Mouse (Mus musculus) layer of hippocampus, adult 9-10 months (tissue): Measurements from ENCODE around the gene Gm37240.
"Not testable (repeated sequence)": the region's sequence is repeated elsewhere in the genome, so short reads cannot be mapped to it uniquely, and the experiment has no call there.

Experiments
- DNase-seq: peaks from one replicate; pipeline ENCODE4 v3.0.0; 2022; ENCODE audit warnings: low spot score

Gene Gm37240

DNA sequence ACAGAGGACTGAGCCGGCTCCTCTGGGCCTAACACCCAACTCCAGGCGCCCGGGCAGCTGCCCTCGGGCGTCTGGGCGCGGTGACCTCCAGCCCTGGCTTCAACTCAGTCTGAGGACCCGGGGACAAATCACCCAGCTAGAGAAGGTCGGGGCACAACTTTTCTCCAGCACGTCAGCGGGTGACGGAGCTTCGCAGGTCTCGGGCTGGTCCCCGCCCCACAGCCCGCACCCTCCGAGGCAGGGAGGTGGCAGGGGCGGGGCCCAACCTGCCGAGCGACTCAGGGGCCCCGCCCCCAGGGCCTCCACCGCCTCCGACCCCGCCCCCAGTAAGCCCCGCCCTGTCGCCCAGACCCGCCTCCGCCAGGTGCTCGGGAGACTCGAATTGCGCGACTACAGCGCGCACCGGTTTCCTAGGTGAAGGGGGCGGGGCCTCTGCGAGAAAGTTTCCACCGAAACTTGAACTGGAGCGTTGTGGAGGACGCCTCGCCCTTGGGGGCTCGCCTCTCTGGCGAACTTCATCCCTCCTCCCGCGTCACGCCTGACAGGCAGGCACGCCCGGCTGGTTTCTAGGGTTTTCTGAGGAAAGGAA, at the start of gene Gm37240, which contains the start of gene Glt28d2:
Gm37240 (minus strand) TSS at position 280 of the 589 bp plus-strand sequence.
Glt28d2 (minus strand) TSS at position 278 of the 589 bp plus-strand sequence.
- DNase-seq, result peak; percentile 5

GRCm38 (mm10) chr3:85933586-85933985, 46.3 kb upstream of the Gm37240 start:
- DNase-seq, result no peak

GRCm38 (mm10) chr3:85931859-85932258, 44.5 kb upstream of the Gm37240 start:
- DNase-seq, result no peak

- DNase-seq, result no peak
Observed at GRCm38 (mm10) chr3:85930671-85931255, 43.4 kb upstream of the Gm37240 start.

GRCm38 (mm10) chr3:85929711-85930110, 42.4 kb upstream of the Gm37240 start:
- DNase-seq, result no peak

GRCm38 (mm10) chr3:85928140-85928611, 40.9 kb upstream of the Gm37240 start:
- peak; percentile 16 for DNase-seq

- DNase-seq, result no peak
Observed at GRCm38 (mm10) chr3:85927296-85927695, 40.0 kb upstream of the Gm37240 start.

DNA sequence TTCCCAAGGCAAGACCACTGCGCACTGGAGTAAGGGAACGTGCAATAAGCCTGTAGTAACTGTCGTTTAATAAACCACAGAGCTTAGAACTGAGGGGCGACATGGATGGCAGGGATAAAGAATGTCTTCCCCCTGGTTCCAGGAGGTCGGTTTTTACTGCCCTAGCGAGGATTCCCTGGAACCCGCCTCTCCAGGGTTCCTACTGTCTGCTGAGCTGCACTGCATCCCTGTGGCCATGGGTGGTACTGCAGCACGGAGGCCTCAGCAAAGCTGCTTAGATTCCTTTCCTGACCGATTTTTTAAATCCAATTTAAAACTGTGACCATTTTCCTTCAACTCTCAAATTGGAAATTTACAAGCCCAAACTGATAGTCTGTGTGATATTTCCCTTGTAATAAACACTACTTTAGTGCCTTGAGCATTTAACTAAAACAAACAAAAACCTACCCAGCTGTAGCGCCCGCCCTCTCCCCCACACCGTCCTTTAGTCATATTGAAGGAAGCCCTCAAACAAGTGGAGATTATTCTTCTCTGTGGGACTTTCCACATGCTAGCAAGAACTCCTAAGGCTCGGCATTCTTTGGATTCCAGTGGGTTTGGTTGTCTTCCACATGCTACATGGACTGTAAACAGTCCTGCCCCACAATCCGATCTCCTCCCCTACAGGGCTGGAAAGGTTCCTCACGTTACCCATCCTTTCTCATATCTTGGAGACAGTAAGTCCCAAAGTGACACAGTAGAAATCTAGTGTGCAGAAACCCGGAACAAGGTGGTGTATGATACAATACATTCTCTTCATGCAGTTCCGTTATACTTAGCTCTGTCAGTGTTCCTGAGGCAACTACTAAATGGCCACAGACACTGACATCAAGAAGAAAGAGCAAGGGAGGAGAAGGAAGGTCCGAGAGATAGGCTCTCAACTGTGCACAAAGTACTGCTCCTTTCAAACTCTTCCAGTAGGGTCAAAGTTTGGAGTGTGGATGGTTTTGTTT, 36.9 kb upstream of the Gm37240 start:
- DNase-seq, result peak; percentile 74

DNA sequence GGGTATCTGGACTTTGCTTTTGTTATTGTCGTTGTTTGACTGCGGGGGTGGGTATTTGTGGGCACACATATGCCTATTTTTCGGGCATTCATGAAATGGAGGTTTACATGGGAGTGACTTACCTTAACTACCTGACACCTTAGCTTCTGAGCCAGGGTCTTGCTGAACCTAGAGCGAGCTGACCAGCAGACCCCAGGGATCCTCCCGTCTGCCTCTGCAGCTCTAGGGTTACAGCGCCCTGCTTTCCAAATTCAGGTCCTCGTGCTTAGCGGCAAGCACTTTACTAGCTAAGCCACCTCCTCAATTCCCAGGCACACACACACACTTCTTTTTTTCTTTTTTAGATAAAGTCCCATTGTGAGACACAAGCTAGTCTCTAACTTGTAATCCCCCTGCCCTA, 36.0 kb upstream of the Gm37240 start:
- DNase-seq, result no peak

DNA sequence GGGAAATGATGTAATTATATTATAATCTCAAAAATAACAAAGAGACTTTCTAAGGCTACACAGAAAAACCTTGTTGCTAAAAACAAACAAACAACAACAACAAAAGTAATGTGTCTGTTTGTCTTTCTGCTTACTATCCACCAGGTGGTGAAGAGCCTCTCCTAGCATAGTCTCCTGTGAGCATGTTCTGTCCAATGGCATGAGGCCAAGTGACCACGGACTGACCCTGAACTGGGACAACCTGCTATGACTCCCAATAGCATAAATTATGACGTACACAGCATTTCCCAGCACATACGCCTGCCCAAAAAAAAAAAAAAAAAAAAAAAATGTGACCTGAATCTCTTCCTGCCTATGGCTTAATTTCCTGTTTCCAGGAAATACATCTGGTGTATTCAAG, 35.0 kb upstream of the Gm37240 start:
- DNase-seq, result no peak

DNA sequence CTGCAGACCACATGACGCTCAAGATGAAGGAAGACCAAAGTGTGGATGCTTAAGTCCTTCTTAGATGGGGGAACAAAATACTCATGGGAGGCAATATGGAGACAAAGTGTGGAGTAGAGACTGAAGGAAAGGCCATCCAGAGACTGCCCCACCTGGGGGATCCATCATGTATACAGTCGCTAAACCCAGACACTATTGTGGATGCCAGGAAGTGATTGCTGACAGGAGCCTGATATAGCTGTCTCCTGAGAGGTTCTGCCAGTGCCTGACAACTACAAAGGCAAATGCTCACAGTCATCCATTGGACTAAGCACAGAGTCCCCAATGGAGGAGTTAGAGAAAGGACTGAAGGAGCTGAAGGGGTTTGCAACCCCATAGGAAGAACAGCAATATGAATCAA, 33.4 kb upstream of the Gm37240 start:
- DNase-seq, result not testable (repeated sequence)

DNA sequence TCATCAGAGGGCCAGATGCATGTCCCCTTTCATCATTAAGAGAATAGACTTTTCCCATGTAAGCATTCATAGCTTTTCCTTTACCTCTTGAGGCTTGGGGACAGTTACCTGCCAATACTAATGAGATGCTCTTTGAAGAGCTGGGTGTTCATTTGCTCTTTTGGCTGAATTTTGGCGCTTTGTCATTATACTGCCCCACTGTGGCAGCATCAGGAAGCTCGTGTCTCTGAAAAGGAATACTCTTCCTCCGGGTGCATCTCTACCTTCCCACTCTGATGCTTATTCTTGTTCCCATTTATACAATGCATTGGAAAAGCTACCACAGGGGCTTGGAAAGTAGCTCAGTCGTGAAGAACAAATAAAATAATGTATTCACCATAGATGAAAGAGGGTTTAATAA, 30.3 kb upstream of the Gm37240 start:
- DNase-seq, result peak; percentile 33

GRCm38 (mm10) chr3:85914806-85915205, 27.5 kb upstream of the Gm37240 start:
- no peak for DNase-seq

GRCm38 (mm10) chr3:85907136-85907535, 19.8 kb upstream of the Gm37240 start:
- DNase-seq, result no peak

GRCm38 (mm10) chr3:85904371-85904770, 17.1 kb upstream of the Gm37240 start:
- DNase-seq, result no peak

GRCm38 (mm10) chr3:85895020-85895419, 7.7 kb upstream of the Gm37240 start:
- no peak for DNase-seq

- DNase-seq, result peak; percentile 12
Observed at GRCm38 (mm10) chr3:85891571-85891970, 4.3 kb upstream of the Gm37240 start.

DNA sequence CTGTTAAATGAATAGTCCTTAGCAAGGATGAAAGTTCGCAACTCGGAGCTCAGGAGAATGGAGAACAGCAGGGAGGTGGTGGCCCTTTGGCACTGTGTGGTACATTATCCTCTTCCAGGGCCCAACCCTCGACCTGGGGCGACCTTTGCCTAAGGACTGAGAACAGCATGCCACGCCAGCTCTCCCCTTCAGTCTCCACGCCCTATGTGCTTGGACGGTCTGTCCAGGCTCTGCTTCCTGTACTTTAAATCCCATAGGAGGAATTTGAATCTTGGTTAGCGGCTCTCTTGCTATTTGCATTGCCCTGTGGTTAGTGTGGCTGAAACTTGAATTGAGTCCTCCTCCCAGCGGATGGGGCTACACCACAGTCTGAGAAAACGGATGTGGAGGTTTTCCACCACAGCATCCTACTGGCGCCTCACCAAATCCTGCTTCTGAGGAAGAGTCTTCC, 928 bp upstream of the Gm37240 start:
- DNase-seq, result no peak

DNA sequence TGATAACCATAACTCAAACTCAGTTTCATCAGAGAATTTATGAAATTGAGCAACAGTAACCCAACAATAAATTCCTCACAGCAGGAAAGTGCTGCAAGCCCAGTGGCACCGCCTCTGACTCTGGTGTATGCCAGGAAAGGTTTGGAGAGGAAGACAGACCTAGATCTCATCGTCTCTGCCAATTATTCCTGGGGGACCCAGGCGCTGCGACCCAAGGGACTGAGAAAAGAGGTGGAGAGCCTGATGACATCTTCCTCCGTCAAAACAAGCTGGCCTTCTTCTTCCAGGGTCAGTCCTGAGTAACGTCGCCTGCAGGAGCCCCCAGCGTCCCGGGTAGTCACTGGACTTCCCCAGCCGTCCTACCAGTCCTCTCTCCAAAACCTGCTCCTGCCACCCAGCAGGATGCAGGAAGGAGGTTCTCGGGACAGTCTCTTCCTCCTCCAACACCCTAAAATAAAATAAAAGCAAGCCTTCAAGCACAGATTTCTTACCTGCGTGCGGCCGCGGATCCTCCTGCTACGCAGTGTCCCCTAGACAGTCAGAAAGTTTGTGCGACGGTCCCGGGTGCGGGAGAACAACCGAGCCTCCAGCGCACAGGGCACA, 581 bp downstream of the Gm37240 start:
- no peak for DNase-seq

DNA sequence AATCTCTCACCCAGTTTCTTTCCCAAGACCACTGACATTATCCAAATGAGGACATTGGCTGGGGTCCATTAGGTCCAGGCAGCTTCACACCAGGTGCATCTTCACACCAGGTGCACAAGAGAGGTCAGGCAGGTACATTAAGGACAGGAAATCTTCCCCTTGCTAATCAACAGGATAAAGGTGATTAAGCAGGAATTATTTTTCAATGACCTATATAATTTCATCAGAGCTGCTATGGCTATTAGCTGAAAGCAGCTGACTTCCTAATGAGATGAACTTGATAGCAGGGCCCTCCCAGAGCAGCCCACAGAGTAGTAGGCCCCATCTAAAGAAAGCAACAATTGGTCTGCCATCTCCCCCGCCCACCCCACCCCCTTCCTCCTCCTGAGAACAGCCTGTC, 1.4 kb downstream of the Gm37240 start:
- no peak for DNase-seq

DNA sequence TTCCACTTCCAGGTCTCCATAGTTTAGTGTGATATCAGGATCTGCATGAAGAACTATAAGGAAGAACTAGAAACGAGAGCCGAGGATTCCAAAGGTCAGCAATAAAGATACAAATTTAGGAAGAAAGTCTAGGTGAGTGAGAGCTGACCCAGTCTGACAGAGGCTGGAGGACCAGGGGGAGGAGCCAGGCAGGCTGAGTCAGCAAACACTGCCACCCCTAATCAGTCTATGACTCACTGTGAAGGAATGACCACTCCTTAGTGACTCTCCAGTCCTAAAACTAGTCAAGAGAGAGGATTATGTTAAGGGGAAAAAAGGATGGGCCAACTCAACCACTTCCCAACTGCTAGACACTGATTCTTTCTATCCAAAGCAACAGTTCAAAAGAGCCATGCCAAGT, 6.6 kb downstream of the Gm37240 start:
- no peak for DNase-seq

DNA sequence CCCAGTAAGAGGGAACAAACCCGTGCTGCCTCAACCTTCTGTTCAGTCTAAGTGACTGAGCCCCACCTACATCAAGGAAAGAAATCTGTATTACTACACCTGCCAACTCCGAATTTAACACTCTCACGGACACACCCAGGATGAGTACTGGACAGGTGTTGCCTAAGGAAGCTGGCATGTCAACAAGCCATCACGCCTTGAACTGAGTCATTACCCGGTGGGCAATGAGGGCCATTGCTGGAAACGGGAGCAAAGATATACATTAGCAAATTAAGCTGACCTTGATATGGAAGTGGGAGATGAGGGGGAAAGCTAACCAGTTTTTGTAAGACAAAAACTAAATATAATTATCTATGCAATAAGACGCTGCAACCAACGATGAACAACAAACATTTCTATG, 7.2 kb downstream of the Gm37240 start:
- no peak for DNase-seq
